Mouse (Mus musculus) heart, adult 9 months (tissue): ENCODE measurements around the gene Elf2.

Source experiments
- DNase-seq, 2 experiments: peaks; one replicate each; pipeline ENCODE4 v3.0.0; 2022; ENCODE audit warnings: low spot score in 2 of 2

Gene Elf2

GRCm38 (mm10) chr3:51340552-51341267 is at the start of gene Elf2:
TSS of gene Elf2 (minus strand) at chr3:51340663.
- peak; percentile 88 to 89 for DNase-seq

DNA sequence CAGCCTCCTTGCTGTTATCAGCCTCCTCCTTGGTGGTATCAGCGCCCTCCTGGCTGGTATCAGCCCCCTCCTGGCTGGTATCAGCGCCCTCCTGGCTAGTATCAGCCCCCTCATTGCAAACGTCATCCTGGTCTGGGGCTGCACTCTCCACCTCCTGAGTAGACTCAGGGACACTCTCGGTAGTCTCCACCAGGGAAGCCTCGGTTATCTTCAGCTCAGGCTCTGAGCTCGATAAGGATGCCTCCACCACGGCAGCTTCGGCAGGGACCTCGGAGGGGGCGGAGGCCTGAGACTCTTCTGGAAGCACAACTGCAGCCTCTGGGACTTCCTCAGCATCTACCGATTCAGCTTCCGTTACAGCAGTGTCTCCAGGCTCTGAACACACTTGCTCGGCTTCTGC is 48.4 kb upstream of the Elf2 start:
- DNase-seq, result no peak

- no peak for DNase-seq
These were observed 47.5 kb upstream of the Elf2 start for GRCm38 (mm10) chr3:51387868-51388381.

- DNase-seq, result no peak
These were observed 46.6 kb upstream of the Elf2 start for GRCm38 (mm10) chr3:51387134-51387451.

- peak; percentile 52 to 54 for DNase-seq
These were observed 46.1 kb upstream of the Elf2 start for GRCm38 (mm10) chr3:51386441-51387133.

DNA sequence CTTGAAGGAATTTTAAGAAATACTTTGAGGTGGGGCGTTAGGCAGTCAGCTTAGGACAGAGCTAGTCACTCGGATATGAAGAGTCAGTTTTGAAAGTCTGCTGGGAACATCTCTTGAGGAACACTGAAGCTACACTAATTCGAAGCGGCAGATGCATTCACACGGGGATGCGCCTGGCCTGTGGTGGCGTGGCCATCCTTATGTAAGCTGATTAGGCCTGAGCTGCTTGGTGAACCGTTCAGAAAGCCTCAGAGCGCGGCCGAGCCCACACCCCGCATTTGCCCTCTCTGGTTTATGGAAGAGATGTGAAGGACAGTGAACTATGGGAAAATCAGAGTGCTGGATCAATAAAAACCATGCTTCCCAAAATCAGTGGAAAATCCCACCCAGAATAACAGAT is 42.9 kb upstream of the Elf2 start:
- no peak for DNase-seq

GRCm38 (mm10) chr3:51380660-51381014 is 40.2 kb upstream of the Elf2 start:
- no peak for DNase-seq

DNA sequence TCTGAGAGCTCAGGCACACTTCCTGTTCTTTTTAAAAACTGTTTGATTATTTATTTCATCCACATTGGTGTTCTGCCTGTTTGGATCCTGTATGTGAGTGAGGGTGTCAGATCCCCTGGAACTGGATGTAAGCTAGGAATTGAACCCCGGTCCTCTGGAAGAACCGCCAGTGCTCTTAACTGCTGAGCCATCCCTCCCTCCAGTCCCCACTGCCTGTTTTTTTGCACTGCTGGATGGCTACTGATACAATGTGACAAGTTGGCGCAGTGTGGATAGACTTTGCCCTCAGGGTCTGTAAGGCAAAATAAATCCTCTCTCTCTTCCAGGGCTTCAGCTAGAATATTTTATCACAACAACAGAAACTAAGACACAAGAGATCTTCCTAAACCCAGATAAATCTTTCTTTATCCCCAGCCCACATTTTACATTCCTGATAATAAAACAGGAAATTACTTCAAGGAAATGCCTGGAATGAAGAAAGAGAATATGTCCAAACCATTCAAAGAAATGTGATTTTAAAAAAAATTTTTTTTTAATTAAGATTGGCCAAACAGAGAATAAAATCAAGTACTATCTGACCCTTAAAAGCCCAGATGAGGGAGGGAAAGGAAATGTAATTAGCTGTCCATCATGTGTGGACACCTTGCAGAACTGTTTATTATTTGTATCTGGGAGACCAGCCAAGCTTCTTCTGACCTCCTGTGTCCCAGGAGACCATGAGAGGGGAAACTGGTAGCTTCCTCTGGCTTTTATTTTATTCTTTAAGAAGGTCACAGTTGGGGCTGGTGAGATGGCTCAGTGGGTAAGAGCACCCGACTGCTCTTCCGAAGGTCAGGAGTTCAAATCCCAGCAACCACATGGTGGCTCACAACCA is 39.6 kb upstream of the Elf2 start:
- DNase-seq, result peak; percentile 49 to 70

DNA sequence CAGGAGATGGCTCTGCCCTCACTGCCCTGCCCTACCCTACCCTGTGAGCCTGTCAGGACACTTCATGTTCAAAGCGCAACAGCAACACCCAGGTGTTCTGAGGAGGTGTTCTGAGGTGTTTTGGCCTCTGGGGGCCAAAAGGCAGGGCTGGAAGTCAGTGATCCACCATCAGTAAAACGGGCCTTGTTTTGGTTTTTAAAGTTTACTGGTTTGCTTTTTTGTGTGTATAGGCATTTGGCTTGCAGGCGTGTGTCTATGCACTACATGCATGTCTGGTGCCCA is 38.1 kb upstream of the Elf2 start:
- DNase-seq, result no peak

- peak in 1 of 2 experiments; percentile 37 for DNase-seq
These were observed 37.6 kb upstream of the Elf2 start for GRCm38 (mm10) chr3:51377878-51378664.

GRCm38 (mm10) chr3:51375307-51376265 is 35.1 kb upstream of the Elf2 start:
- DNase-seq, result peak in 1 of 2 experiments; percentile 38

DNA sequence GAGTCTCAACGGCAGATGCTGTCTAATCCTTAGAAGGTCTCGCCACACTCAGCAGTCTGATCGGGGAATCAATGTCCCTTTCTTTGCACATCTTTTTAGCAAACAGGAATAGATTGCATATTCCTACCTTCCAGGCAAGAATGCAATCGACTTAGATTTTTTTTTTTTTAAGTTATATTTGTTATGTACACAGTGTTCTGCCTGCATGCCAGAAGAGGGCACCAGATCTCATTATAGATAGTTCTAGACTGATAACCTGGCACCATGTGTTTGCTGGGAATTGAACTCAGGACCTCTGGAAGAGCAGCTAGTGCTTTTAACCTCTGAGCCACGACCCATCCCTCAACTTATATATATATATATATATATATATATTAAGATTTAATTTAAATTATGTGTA is 33.1 kb upstream of the Elf2 start:
- DNase-seq, result no peak

DNA sequence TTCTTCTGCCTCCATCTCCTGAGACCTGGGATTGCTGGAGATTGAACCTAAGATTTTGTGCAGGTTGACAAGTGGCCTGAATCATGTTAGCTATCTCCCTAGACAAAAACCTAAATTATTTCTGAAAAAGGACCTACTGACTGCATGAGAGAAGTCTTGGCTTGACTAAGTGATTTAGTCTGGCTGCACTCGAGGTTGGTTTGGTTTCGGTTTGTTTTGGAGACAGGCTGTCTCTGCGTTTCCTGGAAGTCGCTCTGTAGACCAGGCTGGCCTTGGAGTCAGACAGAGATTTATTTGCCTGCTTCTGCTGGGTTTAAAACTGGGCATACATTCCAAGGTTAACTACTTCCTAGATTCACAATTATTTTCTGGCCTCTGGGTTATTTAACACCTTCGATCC is 32.4 kb upstream of the Elf2 start:
- no peak for DNase-seq

DNA sequence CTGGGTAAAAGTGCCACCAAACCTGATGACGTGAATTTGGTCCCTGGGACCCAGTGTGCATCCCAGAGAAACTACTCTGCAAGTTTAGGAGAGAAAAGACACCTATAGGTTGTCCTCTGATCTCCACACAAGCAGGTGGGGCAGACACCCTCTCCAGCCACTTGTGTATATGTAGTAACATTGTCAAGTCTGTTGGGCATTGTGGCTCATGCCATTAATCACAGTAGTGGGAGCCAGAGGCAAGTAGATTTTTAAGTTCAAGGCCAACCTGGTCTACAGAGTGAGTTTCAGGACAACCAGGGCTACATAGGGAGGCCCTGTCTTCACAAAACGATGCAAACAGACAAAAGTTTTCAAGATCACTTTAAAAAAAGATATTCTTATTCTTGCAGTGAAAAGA is 31.4 kb upstream of the Elf2 start:
- no peak for DNase-seq

GRCm38 (mm10) chr3:51368011-51368410 is 27.5 kb upstream of the Elf2 start:
- no peak for DNase-seq

GRCm38 (mm10) chr3:51366926-51367325 is 26.5 kb upstream of the Elf2 start:
- DNase-seq, result no peak

DNA sequence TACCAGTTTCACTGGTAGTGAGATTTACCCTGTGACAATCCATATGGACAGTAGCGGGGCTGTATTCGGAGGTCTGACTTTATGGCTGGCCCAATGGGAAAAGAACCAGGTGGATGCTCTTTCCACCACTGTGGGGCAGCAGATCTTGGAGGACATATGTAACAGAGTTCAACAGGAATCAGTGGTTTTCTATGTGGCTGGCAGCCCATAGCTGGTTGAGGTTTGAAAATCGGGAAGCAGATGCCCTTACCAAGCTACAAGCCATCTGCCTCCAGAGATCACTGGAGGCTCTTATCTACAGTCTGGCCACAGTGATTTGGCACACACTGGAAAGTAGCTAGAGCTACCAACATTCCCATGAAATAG is 25.0 kb upstream of the Elf2 start:
- no peak for DNase-seq

- peak; percentile 79 to 83 for DNase-seq
These were observed 24.4 kb upstream of the Elf2 start for GRCm38 (mm10) chr3:51364703-51365516.

DNA sequence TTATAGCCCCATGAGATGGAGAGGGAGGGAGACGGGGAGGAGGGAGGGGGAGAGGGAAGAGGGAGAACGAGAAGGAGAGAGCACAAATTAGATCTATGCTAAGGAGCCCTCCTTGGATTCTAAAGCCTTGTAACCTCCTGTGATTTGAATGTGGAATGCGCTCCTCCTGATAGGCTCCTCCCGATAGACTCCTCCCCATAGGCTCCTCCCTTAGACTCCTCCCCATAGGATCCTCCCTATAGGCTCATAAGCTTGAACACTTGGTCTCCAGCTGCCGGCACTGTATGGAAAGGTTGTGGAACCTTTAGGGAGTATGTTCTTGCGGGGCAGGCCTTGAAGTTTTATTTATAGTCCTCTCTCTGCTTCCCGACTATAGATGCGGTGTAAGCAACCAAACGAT is 20.6 kb upstream of the Elf2 start:
- DNase-seq, result no peak
